Mouse (Mus musculus): ENCODE measurements around the gene Zscan4f.
"Not testable (repeated sequence)": the region's sequence is repeated elsewhere in the genome, so short reads cannot be mapped to it uniquely, and the experiment has no call there.

The Zscan4f gene

GRCm38 (mm10) chr7:11397615-11398014 is at the start of gene Zscan4f:
Zscan4f (plus strand) TSS chr7:11397915.
- not testable (repeated sequence) for DNase-seq (ENCODE audit: low read depth)

DNA sequence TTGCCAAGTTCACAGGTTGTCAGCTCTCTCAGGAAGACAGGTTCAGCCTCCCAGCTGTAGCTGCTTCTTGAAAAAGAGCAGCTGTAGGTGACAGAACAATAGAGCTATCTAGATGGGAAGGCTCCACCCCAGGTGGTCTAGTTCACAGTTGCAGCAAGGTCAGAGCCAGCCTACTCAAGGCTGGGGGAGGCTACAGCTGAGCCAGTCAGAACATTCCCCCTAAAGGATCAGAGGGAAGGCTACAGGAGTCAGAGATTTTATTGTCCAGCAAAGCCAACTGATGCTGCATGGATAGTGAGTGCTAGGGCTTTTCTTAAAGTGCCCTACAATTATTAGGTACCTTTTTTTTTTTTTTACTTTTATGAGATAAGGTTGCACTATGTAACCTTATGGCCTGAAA is 13.1 kb upstream of the Zscan4f start:
- DNase-seq (ENCODE audit: low read depth), result not testable (repeated sequence)
